Mouse (Mus musculus): ENCODE data around the gene Pla2g4b. TPM values are rescaled to one million over a fixed set of nuclear protein-coding genes. Genes with fewer than 3 reads are reported as not detected.

Gene Pla2g4b
- polyA plus RNA-seq, 1 experiment, result 12.9 TPM

DNA sequence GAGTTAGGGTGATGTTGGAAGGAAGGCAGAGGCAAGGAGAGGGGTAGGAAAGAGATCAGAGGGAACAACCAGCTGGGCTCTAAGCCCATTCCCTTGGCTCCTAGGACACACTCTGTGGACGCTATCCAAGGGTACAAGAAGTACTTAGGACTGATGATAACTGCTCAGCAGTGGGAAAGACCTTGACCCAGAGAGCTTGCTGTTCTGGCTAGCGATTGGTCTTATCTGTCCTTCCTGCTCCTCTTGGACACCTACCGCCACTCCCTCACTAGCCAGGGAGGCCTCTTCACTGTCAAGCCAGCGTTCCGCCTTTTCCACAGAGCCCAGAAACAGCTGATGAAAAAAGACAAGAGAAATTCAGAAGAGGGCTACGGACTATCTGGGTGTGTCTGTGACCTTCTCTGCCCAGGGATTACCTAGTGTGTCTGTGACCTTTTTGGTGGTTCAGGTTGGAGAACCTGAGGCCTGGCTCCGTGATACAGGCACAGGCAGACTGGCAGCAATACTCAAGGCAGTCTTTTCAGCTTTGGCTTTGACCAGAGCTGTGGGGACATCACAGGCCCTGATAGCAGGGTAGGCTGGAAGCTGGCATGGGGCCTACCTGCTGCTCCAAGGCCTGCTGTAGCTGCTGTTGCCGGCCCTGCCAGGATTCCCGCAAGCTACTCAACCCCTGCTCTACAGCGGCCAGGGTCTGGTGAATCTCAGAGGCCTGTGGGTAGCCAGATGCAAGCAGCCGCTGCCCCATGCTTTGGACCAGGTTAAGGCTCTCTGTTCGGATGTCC is 21.7 kb downstream of the Pla2g4b start:
- DNase-seq, result no peak
- TF ChIP-seq CTCF (IDR thresholded peaks at IDR 0.05; ENCODE audit: borderline replicate concordance, insufficient read depth, low read depth, low read length), result no peak
- TF ChIP-seq POLR2A (IDR thresholded peaks at IDR 0.05; ENCODE audit: borderline replicate concordance, insufficient read depth, low read length), result no peak
- WGBS, result 82% methylated on average over 12 of the region's 12 CpGs
- Histone ChIP-seq H3K4me3 (replicated peaks; ENCODE audit: insufficient read depth, low read depth, low read length) (no peak overlapping the region), H3K27me3 (ENCODE audit: control insufficient read depth, insufficient read depth, low read length) (no peaks in the 10 kb centered on the region), H3K4me1 (ENCODE audit: control insufficient read depth, insufficient read depth, low read length) (no peaks in the 10 kb centered on the region), H3K27ac (ENCODE audit: insufficient read depth, low read length) (no peak overlapping the region)

- WGBS, result 41% methylated on average over 10 of the region's 10 CpGs
- Histone ChIP-seq H3K27ac (ENCODE audit: insufficient read depth, low read length) (no peak overlapping the region), H3K4me3 (replicated peaks; ENCODE audit: insufficient read depth, low read depth, low read length) (no peak overlapping the region), H3K4me1 (ENCODE audit: control insufficient read depth, insufficient read depth, low read length) (no peaks in the 10 kb centered on the region), H3K27me3 (ENCODE audit: control insufficient read depth, insufficient read depth, low read length) (no peaks in the 10 kb centered on the region)
- DNase-seq, result no peak
- no peak for TF ChIP-seq CTCF (IDR thresholded peaks at IDR 0.05; ENCODE audit: borderline replicate concordance, insufficient read depth, low read depth, low read length)
- TF ChIP-seq POLR2A (IDR thresholded peaks at IDR 0.05; ENCODE audit: borderline replicate concordance, insufficient read depth, low read length), result no peak
Observed at GRCm38 (mm10) chr2:120055923-120056322, 22.7 kb downstream of the Pla2g4b start.

DNA sequence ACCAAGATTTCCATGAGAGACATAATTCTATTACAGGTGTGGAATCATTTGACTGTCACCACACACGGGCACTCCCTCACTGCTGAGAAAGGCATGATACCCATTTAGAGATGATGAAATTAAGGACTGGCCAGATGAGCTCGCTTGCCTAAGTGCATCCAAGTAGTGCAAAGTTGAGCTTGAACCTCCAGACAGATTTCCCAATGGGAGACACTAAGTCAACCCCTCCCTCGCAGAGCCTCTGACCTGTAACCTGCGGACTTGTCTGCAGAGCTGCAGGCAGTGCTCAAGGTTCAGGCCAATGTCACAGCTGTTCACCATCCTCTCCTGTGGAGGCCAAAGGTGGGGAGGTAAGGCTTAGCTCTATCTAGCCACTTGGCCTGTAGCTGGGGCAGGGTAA is 25.6 kb downstream of the Pla2g4b start:
- Histone ChIP-seq H3K27me3 (ENCODE audit: control insufficient read depth, insufficient read depth, low read length) (no peaks in the 10 kb centered on the region), H3K27ac (ENCODE audit: insufficient read depth, low read length) (no peak overlapping the region), H3K4me1 (ENCODE audit: control insufficient read depth, insufficient read depth, low read length) (0 out of 2 replicates have a peak, but pooled peaks cover 5% of the 10 kb centered on the region), H3K4me3 (replicated peaks; ENCODE audit: insufficient read depth, low read depth, low read length) (no peak overlapping the region)
- no peak for DNase-seq
- TF ChIP-seq CTCF (IDR thresholded peaks at IDR 0.05; ENCODE audit: borderline replicate concordance, insufficient read depth, low read depth, low read length) (no peak), POLR2A (IDR thresholded peaks at IDR 0.05; ENCODE audit: borderline replicate concordance, insufficient read depth, low read length) (no peak)
- WGBS, result 90% methylated on average over 4 of the region's 4 CpGs

GRCm38 (mm10) chr2:120059466-120059865 is 26.2 kb downstream of the Pla2g4b start:
- H3K27ac ChIP-seq (ENCODE audit: insufficient read depth, low read length), result no peak overlapping the region

DNA sequence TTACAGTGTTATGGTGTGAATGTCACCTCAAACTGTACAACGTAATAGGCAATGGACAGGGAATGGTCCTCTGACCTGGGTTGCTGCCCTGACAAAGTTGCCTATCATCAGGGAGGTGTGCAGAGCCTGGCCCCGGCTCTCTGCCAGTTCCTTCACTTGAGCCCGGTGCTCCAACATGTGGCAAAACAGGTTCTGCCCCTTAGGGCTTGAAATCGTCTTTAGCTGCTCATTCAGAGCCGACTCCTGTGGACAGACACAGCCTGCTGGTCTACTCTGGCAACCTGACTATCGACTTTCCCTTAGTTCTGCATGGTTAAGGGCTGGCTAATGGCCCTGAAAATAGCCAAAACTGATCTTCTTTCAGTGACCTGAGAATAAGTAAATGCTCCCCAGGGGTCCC is 27.0 kb downstream of the Pla2g4b start:
- no peak for TF ChIP-seq POLR2A (IDR thresholded peaks at IDR 0.05; ENCODE audit: borderline replicate concordance, insufficient read depth, low read length)
- no peak for TF ChIP-seq CTCF (IDR thresholded peaks at IDR 0.05; ENCODE audit: borderline replicate concordance, insufficient read depth, low read depth, low read length)
- Histone ChIP-seq H3K27me3 (ENCODE audit: control insufficient read depth, insufficient read depth, low read length) (no peaks in the 10 kb centered on the region), H3K4me3 (replicated peaks; ENCODE audit: insufficient read depth, low read depth, low read length) (no peak overlapping the region), H3K27ac (ENCODE audit: insufficient read depth, low read length) (no peak overlapping the region), H3K4me1 (ENCODE audit: control insufficient read depth, insufficient read depth, low read length) (0 out of 2 replicates have a peak, but pooled peaks cover 5% of the 10 kb centered on the region)
- WGBS, result 65% methylated on average over 6 of the region's 6 CpGs
- DNase-seq, result no peak

More at GRCm38 (mm10) chr2:120059466-120059865, 26.2 kb downstream of the Pla2g4b start:
- Histone ChIP-seq H3K27me3 (ENCODE audit: control insufficient read depth, insufficient read depth, low read length) (no peaks in the 10 kb centered on the region), H3K4me3 (replicated peaks; ENCODE audit: insufficient read depth, low read depth, low read length) (no peak overlapping the region), H3K4me1 (ENCODE audit: control insufficient read depth, insufficient read depth, low read length) (0 out of 2 replicates have a peak, but pooled peaks cover 5% of the 10 kb centered on the region)
- no peak for DNase-seq
- no peak for TF ChIP-seq CTCF (IDR thresholded peaks at IDR 0.05; ENCODE audit: borderline replicate concordance, insufficient read depth, low read depth, low read length)
- no peak for TF ChIP-seq POLR2A (IDR thresholded peaks at IDR 0.05; ENCODE audit: borderline replicate concordance, insufficient read depth, low read length)
- WGBS, result 94% methylated on average over 3 of the region's 3 CpGs

DNA sequence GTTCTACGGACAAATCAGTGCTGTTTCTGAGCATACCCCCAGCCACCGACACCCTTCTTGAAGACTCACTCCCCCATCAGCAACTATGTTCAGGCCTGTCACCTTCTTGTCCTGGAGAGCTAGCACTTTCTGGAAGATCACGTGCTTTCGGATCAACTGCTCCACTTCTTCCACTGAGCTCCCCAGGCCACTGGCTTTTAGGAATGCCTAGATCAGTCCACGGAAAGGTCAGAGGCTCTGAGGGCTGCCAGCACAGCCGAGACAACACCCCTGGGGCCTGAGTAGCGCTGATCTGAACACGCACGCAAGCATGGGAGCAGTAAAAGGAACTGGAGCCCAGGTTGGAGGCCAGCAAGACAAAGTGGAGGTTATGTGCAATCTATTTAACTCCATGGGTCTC is 27.4 kb downstream of the Pla2g4b start:
- 80% methylated on average over 9 of the region's 9 CpGs for WGBS
- 0 out of 2 replicates have a peak, but pooled peaks cover 5% of the 10 kb centered on the region for H3K4me1 ChIP-seq (ENCODE audit: control insufficient read depth, insufficient read depth, low read length)
- H3K27ac ChIP-seq (ENCODE audit: insufficient read depth, low read length), result no peak overlapping the region
- DNase-seq, result no peak
- H3K27me3 ChIP-seq (ENCODE audit: control insufficient read depth, insufficient read depth, low read length), result no peaks in the 10 kb centered on the region
- H3K4me3 ChIP-seq (replicated peaks; ENCODE audit: insufficient read depth, low read depth, low read length), result no peak overlapping the region
- no peak for TF ChIP-seq CTCF (IDR thresholded peaks at IDR 0.05; ENCODE audit: borderline replicate concordance, insufficient read depth, low read depth, low read length)
- TF ChIP-seq POLR2A (IDR thresholded peaks at IDR 0.05; ENCODE audit: borderline replicate concordance, insufficient read depth, low read length), result no peak

DNA sequence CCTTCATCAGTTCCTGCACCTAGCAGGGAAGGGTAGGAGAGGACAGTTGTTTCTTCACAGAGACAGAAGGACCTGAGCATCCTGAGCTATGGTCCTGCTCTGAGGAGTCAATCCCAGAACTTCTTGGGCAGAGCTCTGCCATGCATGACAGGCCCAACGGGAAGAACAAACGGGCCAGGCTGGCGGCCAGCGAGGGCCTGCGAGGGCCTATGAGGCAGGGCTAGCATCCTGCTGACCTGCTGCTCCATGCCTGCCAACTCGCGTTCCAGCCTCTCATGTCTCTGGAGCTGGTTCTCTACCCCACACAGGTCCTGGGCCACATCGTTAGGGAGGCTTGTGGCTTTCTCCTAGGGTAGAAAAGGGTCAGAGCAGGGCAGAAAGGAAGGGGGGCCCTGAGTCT is 29.0 kb downstream of the Pla2g4b start:
- H3K4me1 ChIP-seq (ENCODE audit: control insufficient read depth, insufficient read depth, low read length), result 0 out of 2 replicates have a peak, but pooled peaks cover 5% of the 10 kb centered on the region
- no peak for DNase-seq
- no peak for TF ChIP-seq CTCF (IDR thresholded peaks at IDR 0.05; ENCODE audit: borderline replicate concordance, insufficient read depth, low read depth, low read length)
- 13% methylated on average over 8 of the region's 8 CpGs for whole genome bisulfite sequencing
- no peak overlapping the region for H3K27ac ChIP-seq (ENCODE audit: insufficient read depth, low read length)
- no peak overlapping the region for H3K4me3 ChIP-seq (replicated peaks; ENCODE audit: insufficient read depth, low read depth, low read length)
- no peaks in the 10 kb centered on the region for H3K27me3 ChIP-seq (ENCODE audit: control insufficient read depth, insufficient read depth, low read length)

- H3K27me3 ChIP-seq (ENCODE audit: control insufficient read depth, insufficient read depth, low read length), result no peaks in the 10 kb centered on the region
- H3K4me3 ChIP-seq (replicated peaks; ENCODE audit: insufficient read depth, low read depth, low read length), result no peak overlapping the region
- no peak for DNase-seq
- H3K4me1 ChIP-seq (ENCODE audit: control insufficient read depth, insufficient read depth, low read length), result 0 out of 2 replicates have a peak, but pooled peaks cover 5% of the 10 kb centered on the region
- TF ChIP-seq CTCF (IDR thresholded peaks at IDR 0.05; ENCODE audit: borderline replicate concordance, insufficient read depth, low read depth, low read length), result no peak
- no peak for TF ChIP-seq POLR2A (IDR thresholded peaks at IDR 0.05; ENCODE audit: borderline replicate concordance, insufficient read depth, low read length)
- WGBS, result 88% methylated on average over 6 of the region's 6 CpGs
- H3K27ac ChIP-seq (ENCODE audit: insufficient read depth, low read length), result no peak overlapping the region
Observed at GRCm38 (mm10) chr2:120064639-120065038, 31.4 kb downstream of the Pla2g4b start.
